Mouse (Mus musculus): ENCODE measurements at regions not wholly inside any gene's neighbourhood (a gene's known extent, or its start where the extent isn't known, plus 50 kb on each side); places are given as distances from the start of the nearest gene placed in this dataset.

DNA sequence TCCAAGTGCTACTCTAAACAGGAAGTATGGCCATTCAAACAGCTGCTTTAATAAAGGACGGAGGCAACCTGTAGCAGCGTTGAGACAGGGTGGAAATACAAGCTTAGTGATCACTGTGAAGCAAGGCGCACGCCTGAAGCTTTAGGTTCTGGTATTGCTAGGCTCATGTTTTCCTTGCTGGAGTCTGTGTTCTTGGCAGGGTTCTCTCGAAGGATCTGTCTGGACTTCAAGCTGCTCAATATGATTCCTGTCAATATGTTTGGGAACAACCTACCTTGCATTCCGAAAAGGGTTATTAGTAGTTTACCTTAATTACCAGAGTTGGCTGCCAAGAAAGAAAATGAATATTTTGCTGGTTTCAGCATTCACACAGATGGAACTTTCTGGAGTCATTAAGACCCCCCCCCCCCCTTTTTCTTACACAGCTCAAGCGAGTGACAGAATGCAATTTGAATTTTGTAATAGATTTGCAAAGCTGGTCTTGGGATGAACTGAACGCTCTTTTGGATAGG lies 145.1 kb upstream of the Tmpo start:
- DNase-seq (ENCODE audit: low spot score) (peak; percentile 63), ATAC-seq (peak; percentile 57; the same call in 1 of the 2 replicates)
- Histone ChIP-seq H3K9me3 (replicated peaks; ENCODE audit: control insufficient read depth, low read length) (no peaks in the 10 kb centered on the region), H3K4me3 (ENCODE audit: low read depth, low read length) (no peak overlapping the region), H3K9ac (ENCODE audit: low read length) (no peak overlapping the region), H3K36me3 (ENCODE audit: control insufficient read depth, insufficient read depth, low read length) (no peaks in the 10 kb centered on the region), H3K4me2 (ENCODE audit: low read length) (no peak overlapping the region), H3K27ac (ENCODE audit: low read depth, low read length) (no peak overlapping the region), H3K27me3 (replicated peaks; ENCODE audit: control insufficient read depth, insufficient read depth, low read length) (no peaks in the 10 kb centered on the region), H3K4me1 (ENCODE audit: control insufficient read depth, insufficient read depth, low read length) (peaks cover 7% of the 10 kb centered on the region; the same call in 1 of the 2 replicates)
- WGBS, result 66% methylated on average over 8 of the region's 8 CpGs

DNA sequence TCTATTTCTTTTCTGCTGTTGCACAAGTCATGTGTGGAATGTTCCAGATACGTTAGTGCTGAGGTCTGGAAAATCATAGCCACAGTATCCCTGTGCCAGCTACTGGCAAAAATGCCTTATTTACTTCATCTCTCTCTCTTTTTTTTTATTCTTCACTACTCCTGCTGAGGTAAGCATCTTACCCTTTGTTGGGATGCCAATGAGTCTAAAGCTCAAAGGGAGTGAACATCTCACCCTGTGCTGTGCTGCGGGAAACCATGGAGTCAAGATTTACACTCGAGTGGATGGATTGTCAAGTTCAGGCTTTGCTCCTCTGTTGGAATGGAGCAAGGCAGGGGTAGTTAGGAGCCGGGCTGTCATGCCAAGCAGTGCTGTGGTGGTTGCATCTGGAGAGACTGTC lies 140.1 kb upstream of the Tmpo start:
- WGBS, result 71% methylated on average over 4 of the region's 4 CpGs
- ATAC-seq (no peak), DNase-seq (ENCODE audit: low spot score) (no peak)
- Histone ChIP-seq H3K9me3 (replicated peaks; ENCODE audit: control insufficient read depth, low read length) (no peaks in the 10 kb centered on the region), H3K4me1 (ENCODE audit: control insufficient read depth, insufficient read depth, low read length) (no peaks in the 10 kb centered on the region), H3K36me3 (ENCODE audit: control insufficient read depth, insufficient read depth, low read length) (no peaks in the 10 kb centered on the region), H3K27ac (ENCODE audit: low read depth, low read length) (no peak overlapping the region), H3K4me3 (ENCODE audit: low read depth, low read length) (no peak overlapping the region), H3K9ac (ENCODE audit: low read length) (no peak overlapping the region), H3K4me2 (ENCODE audit: low read length) (no peak overlapping the region), H3K27me3 (replicated peaks; ENCODE audit: control insufficient read depth, insufficient read depth, low read length) (no peaks in the 10 kb centered on the region)

DNA sequence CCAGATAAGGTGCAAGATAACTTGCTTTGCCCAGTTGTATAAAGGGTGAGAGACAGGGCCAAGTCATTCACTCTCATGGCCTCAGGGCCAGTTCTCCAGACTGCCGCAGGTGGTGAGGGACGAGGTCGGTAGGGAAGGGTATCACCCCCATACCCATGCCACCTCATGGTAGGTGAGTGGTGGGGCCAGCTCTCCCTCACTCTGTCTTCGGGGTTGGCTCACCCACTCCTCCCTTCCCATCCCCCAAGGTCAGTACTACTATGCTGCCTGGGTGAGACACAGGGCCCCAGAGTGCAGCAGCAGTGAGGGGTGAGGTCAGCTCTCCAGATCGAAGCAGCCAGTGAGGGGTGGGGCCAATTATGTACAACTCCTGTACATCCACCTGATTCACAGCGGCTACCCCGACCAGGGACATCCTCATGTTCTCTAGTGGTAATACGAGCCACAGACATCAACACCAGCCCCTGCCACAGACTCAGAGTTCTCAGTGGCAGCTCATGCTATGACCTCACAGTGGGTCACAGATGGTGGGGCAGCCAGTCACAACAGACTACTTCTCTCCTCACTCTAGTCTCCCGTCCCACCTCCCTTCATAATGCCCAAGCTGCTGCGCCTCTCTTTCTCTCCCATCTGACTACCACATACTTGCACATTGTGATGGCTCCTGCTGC lies 138.5 kb upstream of the Tmpo start:
- no peaks in the 10 kb centered on the region for H3K36me3 ChIP-seq (ENCODE audit: control insufficient read depth, insufficient read depth, low read length)
- no peak overlapping the region for H3K4me3 ChIP-seq (ENCODE audit: low read depth, low read length)
- WGBS, result 89% methylated on average over 10 of the region's 10 CpGs
- H3K9ac ChIP-seq (ENCODE audit: low read length), result no peak overlapping the region
- no peaks in the 10 kb centered on the region for H3K27me3 ChIP-seq (replicated peaks; ENCODE audit: control insufficient read depth, insufficient read depth, low read length)
- H3K9me3 ChIP-seq (replicated peaks; ENCODE audit: control insufficient read depth, low read length), result no peaks in the 10 kb centered on the region
- H3K27ac ChIP-seq (ENCODE audit: low read depth, low read length), result no peak overlapping the region
- H3K4me2 ChIP-seq (ENCODE audit: low read length), result no peak overlapping the region
- DNase-seq (ENCODE audit: low spot score), result no peak
- no peaks in the 10 kb centered on the region for H3K4me1 ChIP-seq (ENCODE audit: control insufficient read depth, insufficient read depth, low read length)
- no peak for ATAC-seq

DNA sequence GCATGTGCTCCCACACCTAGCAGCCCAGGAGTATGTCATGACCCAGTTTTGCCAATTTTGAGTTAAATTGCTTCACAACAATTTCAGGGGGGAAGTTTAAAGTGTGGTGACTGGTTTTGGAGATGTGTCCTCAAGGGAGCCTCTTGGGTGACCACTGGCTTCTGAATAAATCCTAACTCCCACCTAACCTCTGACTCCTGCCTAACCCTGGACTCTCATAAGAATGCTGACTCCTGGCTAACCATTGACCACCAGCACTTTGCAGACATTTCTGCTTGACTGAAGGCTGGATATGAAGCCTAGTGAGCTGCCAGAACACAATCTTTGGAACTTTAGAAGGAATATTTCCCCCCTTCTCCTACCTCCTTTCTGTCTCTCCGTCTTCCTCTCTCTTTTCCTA lies 133.3 kb upstream of the Tmpo start:
- Histone ChIP-seq H3K4me3 (ENCODE audit: low read depth, low read length) (no peak overlapping the region), H3K4me1 (ENCODE audit: control insufficient read depth, insufficient read depth, low read length) (no peaks in the 10 kb centered on the region), H3K27ac (ENCODE audit: low read depth, low read length) (no peak overlapping the region), H3K36me3 (ENCODE audit: control insufficient read depth, insufficient read depth, low read length) (no peaks in the 10 kb centered on the region), H3K4me2 (ENCODE audit: low read length) (no peak overlapping the region), H3K9ac (ENCODE audit: low read length) (no peak overlapping the region), H3K27me3 (replicated peaks; ENCODE audit: control insufficient read depth, insufficient read depth, low read length) (no peaks in the 10 kb centered on the region), H3K9me3 (replicated peaks; ENCODE audit: control insufficient read depth, low read length) (no peaks in the 10 kb centered on the region)
- ATAC-seq (no peak), DNase-seq (ENCODE audit: low spot score) (no peak)
- 100% methylated on average over 1 of the region's 1 CpGs for WGBS

DNA sequence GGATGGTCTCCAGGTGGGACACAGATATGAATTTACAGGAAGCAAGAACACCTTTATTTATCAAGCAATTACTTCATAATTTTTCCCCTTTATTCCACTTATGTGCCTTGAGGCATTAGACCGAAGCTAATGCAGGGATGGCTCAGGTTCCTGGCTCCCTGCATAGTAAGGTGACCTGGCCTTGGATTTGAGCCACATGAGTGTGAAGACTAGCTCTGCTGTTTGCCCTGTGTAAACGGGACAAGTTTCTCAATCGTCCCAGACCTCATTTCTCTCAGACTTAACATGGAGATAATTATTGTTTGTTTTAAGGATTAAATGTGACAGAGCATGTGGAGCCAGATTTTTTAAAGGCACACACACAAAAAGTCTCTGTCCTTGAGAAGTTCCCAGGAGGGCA lies 132.2 kb upstream of the Tmpo start:
- Histone ChIP-seq H3K4me2 (ENCODE audit: low read length) (no peak overlapping the region), H3K9me3 (replicated peaks; ENCODE audit: control insufficient read depth, low read length) (no peaks in the 10 kb centered on the region), H3K27me3 (replicated peaks; ENCODE audit: control insufficient read depth, insufficient read depth, low read length) (no peaks in the 10 kb centered on the region), H3K9ac (ENCODE audit: low read length) (no peak overlapping the region), H3K36me3 (ENCODE audit: control insufficient read depth, insufficient read depth, low read length) (no peaks in the 10 kb centered on the region), H3K27ac (ENCODE audit: low read depth, low read length) (no peak overlapping the region), H3K4me1 (ENCODE audit: control insufficient read depth, insufficient read depth, low read length) (no peaks in the 10 kb centered on the region), H3K4me3 (ENCODE audit: low read depth, low read length) (no peak overlapping the region)
- 63% methylated on average over 3 of the region's 3 CpGs for WGBS
- DNase-seq (ENCODE audit: low spot score) (no peak), ATAC-seq (no peak)

DNA sequence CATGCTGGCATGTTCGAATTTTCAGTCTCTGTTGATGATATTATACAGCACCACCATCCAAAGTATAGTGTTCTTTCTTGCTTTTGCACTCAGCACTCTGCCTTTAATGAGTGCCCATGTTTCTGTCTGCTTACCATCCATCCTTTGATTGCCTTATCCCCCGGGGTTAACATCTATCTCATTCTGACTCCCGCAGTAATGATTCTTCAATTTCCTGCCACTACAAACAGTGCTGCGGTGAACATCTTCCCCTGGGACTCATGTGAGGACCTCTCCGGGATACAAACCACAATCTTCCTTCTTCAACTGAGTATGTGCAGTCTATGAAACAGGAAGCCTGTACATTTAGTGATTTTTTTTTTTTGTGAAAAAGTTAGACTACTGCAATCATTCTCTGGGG lies 131.8 kb upstream of the Tmpo start:
- no peak for DNase-seq (ENCODE audit: low spot score)
- Histone ChIP-seq H3K9ac (ENCODE audit: low read length) (no peak overlapping the region), H3K4me3 (ENCODE audit: low read depth, low read length) (no peak overlapping the region), H3K4me2 (ENCODE audit: low read length) (no peak overlapping the region), H3K36me3 (ENCODE audit: control insufficient read depth, insufficient read depth, low read length) (no peaks in the 10 kb centered on the region), H3K27ac (ENCODE audit: low read depth, low read length) (no peak overlapping the region), H3K27me3 (replicated peaks; ENCODE audit: control insufficient read depth, insufficient read depth, low read length) (no peaks in the 10 kb centered on the region), H3K9me3 (replicated peaks; ENCODE audit: control insufficient read depth, low read length) (no peaks in the 10 kb centered on the region), H3K4me1 (ENCODE audit: control insufficient read depth, insufficient read depth, low read length) (no peaks in the 10 kb centered on the region)
- no peak for ATAC-seq
- WGBS, result 81% methylated on average over 5 of the region's 5 CpGs

DNA sequence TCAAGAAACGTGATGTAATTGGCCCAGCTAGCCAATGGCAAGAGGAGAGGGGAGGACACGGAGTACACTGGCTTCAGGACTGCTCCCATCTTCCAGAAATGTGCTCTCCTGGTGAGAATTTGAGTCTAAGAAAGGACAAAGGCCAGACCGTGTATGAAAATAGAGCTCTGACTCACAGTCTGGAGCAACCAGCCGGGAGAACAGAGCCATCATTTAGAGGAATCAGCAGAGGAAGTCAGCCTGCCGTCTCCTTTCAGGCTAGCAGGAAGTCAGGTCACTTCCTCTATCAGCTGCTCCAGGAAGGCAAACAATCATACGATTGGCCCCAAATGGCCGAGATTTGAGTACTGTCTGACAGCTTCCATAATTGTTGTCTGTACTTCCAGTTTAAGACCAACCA lies 119.0 kb upstream of the Tmpo start:
- no peaks in the 10 kb centered on the region for H3K9me3 ChIP-seq (replicated peaks; ENCODE audit: control insufficient read depth, low read length)
- no peak for ATAC-seq
- H3K4me2 ChIP-seq (ENCODE audit: low read length), result no peak overlapping the region
- no peaks in the 10 kb centered on the region for H3K27me3 ChIP-seq (replicated peaks; ENCODE audit: control insufficient read depth, insufficient read depth, low read length)
- no peaks in the 10 kb centered on the region for H3K36me3 ChIP-seq (ENCODE audit: control insufficient read depth, insufficient read depth, low read length)
- DNase-seq (ENCODE audit: low spot score), result no peak
- no peak overlapping the region for H3K9ac ChIP-seq (ENCODE audit: low read length)
- H3K27ac ChIP-seq (ENCODE audit: low read depth, low read length), result no peak overlapping the region
- H3K4me3 ChIP-seq (ENCODE audit: low read depth, low read length), result no peak overlapping the region
- H3K4me1 ChIP-seq (ENCODE audit: control insufficient read depth, insufficient read depth, low read length), result no peaks in the 10 kb centered on the region
- 81% methylated on average over 7 of the region's 7 CpGs for WGBS

DNA sequence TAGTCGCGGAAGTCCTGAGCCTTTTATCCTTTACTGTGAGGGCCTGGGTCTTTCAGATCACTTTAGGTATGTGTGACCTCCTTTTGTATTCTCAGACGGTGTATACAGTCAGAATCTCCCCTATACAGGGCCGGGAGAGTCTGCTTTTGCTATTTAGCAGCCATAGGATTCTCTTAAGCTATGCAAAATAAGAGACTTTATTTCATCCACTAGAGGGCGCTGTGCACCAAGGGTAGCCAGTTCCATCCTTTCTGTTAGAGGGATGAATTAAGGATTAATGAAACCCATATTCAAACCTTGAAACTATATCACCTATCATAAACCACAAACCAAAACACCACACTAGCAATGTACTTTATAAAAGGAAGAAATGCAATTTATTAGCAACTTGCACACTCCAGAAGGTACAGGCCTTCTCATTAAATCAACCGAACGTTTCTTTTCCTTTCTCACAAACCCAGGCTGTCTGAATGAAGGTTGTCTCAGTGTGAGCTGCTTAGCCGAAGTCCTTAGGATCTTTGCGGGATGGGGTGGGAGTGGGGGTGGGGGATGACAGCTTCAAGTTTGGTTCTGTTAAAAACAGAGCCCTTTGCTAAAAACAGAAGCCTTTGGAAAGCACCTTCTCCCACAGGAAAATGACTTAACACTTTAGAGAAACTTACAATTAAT lies 116.8 kb upstream of the Tmpo start:
- WGBS, result 19% methylated on average over 9 of the region's 9 CpGs
- H3K4me3 ChIP-seq (ENCODE audit: low read depth, low read length), result no peak overlapping the region
- H3K9me3 ChIP-seq (replicated peaks; ENCODE audit: control insufficient read depth, low read length), result no peaks in the 10 kb centered on the region
- ATAC-seq (peak; percentile 72; the same call in 1 of the 2 replicates), DNase-seq (ENCODE audit: low spot score) (peak; percentile 93)
- H3K9ac ChIP-seq (ENCODE audit: low read length), result no peak overlapping the region
- no peaks in the 10 kb centered on the region for H3K27me3 ChIP-seq (replicated peaks; ENCODE audit: control insufficient read depth, insufficient read depth, low read length)
- H3K4me2 ChIP-seq (ENCODE audit: low read length), result no peak overlapping the region
- H3K36me3 ChIP-seq (ENCODE audit: control insufficient read depth, insufficient read depth, low read length), result no peaks in the 10 kb centered on the region
- no peak overlapping the region for H3K27ac ChIP-seq (ENCODE audit: low read depth, low read length)
- no peaks in the 10 kb centered on the region for H3K4me1 ChIP-seq (ENCODE audit: control insufficient read depth, insufficient read depth, low read length)

DNA sequence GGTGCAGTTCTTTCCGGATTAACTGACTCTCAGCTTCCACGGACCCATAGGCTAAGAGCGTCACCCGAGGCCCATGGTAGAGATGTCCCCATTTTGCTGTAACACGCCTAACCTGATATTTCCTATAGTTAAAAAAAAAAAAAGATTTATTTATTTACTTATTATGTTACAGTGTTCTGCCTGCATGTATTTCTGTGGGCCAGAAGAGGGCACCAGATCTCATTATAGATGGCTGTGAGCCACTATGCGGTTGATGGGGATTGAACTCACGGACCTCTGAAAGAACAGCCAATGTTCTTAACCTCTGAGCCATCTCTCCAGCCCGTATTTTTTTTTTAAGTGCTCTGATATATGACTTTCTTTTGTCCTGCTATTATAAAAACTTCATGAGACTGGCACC lies 114.2 kb upstream of the Tmpo start:
- no peaks in the 10 kb centered on the region for H3K27me3 ChIP-seq (replicated peaks; ENCODE audit: control insufficient read depth, insufficient read depth, low read length)
- ATAC-seq (no peak), DNase-seq (ENCODE audit: low spot score) (no peak)
- H3K36me3 ChIP-seq (ENCODE audit: control insufficient read depth, insufficient read depth, low read length), result no peaks in the 10 kb centered on the region
- H3K27ac ChIP-seq (ENCODE audit: low read depth, low read length), result no peak overlapping the region
- H3K4me3 ChIP-seq (ENCODE audit: low read depth, low read length), result no peak overlapping the region
- no peaks in the 10 kb centered on the region for H3K9me3 ChIP-seq (replicated peaks; ENCODE audit: control insufficient read depth, low read length)
- no peak overlapping the region for H3K4me2 ChIP-seq (ENCODE audit: low read length)
- H3K9ac ChIP-seq (ENCODE audit: low read length), result no peak overlapping the region
- WGBS, result 88% methylated on average over 8 of the region's 8 CpGs
- H3K4me1 ChIP-seq (ENCODE audit: control insufficient read depth, insufficient read depth, low read length), result no peaks in the 10 kb centered on the region

Measured in forebrain, embryonic 14.5 days (tissue).